Mouse (Mus musculus) liver, postnatal 0 days (tissue): ENCODE measurements around the gene Cmc2.

Experiments used
- CTCF ChIP-seq: sonication (generic); IDR thresholded peaks from 2 replicates; pipeline ENCODE4 v1.5.1; 2016; ENCODE audit warnings: antibody characterized with exemption, low read depth
- EP300 ChIP-seq: IDR thresholded peaks from 2 replicates; pipeline ENCODE4 v1.6.1; 2016; ENCODE audit warnings: antibody characterized with exemption, low read depth, mild to moderate bottlenecking

- no peak for TF ChIP-seq CTCF
- no peak for TF ChIP-seq EP300
These were observed 31.2 kb upstream of the Cmc2 start for GRCm38 (mm10) chr8:116952428-116952827.
